Mouse (Mus musculus): ENCODE measurements around the gene Tmem108. TPM values are rescaled to one million over a fixed set of nuclear protein-coding genes. Genes with fewer than 3 reads are reported as not detected.

Gene Tmem108
- total RNA-seq, 4 experiments from 2014 or later = 30.3 to 35.6 (median 33.9) TPM

DNA sequence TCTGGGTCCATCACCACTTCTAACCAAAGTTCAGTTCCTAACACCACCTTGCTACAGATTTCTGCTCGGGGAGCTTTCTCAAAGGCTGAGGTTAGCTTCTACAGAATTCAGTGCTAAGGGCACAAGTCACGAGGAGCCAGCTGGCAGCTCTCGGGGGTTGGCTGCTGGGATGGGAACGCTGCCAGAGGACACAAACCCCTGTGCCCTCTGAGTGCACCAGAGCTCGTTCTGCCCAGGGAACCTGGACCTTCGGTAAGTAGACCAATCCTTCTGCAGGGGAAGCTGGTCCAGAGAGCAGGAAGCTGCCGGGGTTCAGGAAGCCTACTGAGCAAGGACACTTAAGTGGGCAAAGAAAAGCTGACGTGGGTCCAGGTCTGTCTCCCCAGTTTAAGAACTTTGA is 40.6 kb downstream of the Tmem108 start:
- DNase-seq (ENCODE audit: low spot score in 2 of 2) = no peak

- no peak for DNase-seq (ENCODE audit: low spot score in 2 of 2)
Measured at GRCm38 (mm10) chr9:103720021-103720420, 41.6 kb downstream of the Tmem108 start.

- DNase-seq (ENCODE audit: low spot score in 2 of 2) = no peak
Measured at GRCm38 (mm10) chr9:103716002-103716401, 45.6 kb downstream of the Tmem108 start.

DNA sequence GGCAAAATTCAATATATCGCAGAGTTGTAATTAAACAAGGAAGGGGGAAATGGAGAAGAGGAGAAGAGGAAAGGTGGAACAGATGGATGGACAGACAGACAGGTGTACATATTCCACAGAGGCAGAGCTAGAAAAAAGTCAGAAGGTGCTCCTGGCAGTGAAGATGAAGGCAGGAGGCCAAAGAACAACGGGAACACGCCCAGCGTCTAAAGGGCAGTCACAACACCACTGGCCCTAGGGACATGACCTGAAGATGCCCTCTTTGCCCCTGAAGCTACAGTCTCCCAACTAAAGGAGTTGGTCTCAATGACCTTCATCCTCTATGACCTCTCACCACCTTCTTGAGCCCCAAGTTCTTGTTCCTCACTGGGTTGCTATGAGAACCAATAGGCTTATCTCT is 46.3 kb downstream of the Tmem108 start:
- DNase-seq (ENCODE audit: low spot score in 2 of 2) = no peak

- no peak for DNase-seq (ENCODE audit: low spot score in 2 of 2)
Measured at GRCm38 (mm10) chr9:103713230-103713629, 48.4 kb downstream of the Tmem108 start.

DNA sequence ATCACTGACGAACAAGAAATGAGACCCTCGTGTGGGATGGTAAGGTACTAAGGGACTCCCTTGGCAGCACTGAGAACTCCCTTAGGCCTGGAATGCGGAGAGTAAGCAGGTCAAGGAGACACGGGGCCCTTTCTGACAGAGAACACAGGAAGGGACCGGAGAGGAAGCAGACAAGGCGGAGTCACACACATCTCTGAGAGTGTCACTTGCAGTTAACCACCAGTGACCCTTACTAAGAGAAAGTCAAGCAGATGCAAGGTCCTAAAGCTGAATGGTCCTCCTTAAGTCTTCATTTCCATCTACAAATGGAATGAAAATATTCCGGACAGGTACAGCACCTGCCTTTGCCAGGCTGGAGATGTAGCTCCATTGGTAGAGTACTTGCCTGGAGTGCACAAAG is 48.9 kb downstream of the Tmem108 start:
- no peak for DNase-seq (ENCODE audit: low spot score in 2 of 2)

DNA sequence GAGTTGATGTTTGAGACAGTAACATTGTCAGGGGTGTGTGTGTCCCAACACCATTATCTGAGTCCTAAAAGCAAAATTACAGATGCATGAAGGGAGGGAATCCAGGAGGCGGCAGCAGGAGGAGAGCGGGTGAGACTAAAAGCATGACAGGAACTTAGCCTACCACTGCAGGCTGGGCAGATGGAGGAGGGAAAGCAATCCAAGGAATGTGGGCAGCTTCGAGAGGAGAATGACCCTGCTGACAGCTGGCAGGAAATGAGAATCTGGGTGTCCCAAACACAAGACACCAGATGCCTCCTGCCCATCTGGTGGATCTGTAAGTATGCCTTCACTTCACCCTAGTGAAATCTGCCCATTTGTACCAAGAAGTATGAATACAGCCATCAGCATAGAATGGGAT is 51.9 kb downstream of the Tmem108 start:
- DNase-seq (ENCODE audit: low spot score in 2 of 2) = peak in 1 of 2 experiments; percentile 43

DNA sequence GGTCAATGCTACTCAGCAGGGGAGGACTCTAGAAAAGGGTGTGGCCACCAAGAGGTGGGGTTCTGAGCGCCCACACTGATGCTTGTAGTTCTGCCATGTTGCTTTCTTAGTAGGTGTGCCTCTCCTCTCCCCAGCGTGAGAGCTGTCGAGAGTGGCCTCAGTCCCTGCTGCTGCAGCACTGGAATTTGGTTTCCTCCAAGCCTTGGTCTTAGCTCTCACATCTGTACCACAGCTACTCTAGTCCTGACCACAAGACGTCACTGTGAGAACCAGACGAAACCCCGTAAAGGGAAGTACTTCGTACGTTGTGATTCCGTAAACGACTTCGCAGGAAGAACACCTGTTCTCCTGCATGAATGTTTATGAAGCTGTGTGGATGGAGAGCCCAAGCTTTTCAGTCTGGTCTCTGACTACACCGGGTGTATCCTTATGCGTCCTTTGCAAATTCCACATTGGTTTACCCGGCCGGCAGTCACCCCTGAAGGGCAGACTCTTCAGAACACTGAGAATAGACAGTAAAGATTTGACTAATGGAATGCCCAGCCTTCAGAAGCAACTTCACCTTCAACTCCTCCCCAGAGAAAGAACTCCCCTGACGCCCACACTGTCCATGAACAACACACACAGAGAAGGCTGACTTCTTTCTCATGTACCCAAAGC is 53.0 kb downstream of the Tmem108 start:
- DNase-seq (ENCODE audit: low spot score in 2 of 2) = no peak

GRCm38 (mm10) chr9:103707857-103708256 is 53.8 kb downstream of the Tmem108 start:
- no peak for DNase-seq (ENCODE audit: low spot score in 2 of 2)

GRCm38 (mm10) chr9:103707000-103707790 is 54.4 kb downstream of the Tmem108 start:
- DNase-seq (ENCODE audit: low spot score in 2 of 2) = no peak

DNA sequence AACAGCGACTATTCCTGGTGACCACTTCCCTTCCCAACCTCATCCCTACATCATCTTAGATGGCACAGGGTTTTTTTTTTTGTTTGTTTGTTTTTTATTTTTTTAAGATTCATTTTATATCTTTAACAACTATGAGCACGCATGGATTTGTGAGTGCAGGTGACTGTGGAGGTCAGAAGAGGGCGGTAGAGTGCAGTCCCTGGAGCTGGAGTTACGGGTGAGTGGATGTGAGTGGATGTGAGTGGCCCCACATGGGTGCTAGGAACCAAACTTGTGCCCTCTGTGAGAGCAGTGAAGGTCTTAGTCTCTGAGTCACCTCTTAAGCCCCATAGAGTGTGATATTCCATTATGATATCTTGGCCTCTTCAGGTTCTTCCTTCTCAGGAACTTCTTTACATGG is 55.9 kb downstream of the Tmem108 start:
- no peak for DNase-seq (ENCODE audit: low spot score in 2 of 2)

DNA sequence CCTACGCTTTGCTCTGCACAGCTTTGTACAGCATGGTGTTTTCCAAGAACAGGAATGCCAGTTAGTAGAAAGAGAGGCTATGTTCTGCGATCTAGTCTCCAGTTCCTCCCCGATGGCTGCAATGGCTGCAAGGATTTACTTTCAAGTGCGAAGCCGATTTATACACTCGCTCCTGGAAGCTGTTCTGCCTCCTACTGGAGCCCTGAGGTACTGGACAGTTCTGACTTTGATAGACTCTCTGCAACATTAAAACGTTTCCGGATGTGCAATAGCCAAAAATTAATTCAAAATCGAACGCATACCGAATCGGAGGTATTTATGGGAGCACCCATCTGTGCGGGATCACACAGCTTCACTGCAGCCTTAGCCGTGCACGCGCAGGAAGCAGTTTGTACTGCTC is 58.6 kb downstream of the Tmem108 start:
- no peak for DNase-seq (ENCODE audit: low spot score in 2 of 2)

- no peak for DNase-seq (ENCODE audit: low spot score in 2 of 2)
Measured at GRCm38 (mm10) chr9:103702452-103702851, 59.2 kb downstream of the Tmem108 start.

DNA sequence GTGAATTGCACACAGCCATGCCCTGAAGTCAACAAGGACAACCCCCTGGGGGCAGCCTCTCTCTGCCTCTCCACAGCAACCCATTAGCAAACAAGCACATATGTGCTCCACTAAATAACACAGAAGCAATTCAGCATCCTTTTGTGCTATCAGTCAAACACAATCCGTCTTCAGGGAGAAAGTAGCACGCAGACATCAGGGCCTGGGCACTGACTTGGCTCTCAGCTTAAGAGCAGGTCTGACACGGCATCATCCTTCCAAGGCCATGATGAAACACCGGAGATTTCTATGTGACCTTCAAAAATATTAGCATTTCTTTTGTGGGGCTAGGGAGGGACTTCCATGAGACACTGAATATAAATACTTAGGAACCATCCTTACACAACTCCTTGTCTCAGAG is 60.2 kb downstream of the Tmem108 start:
- DNase-seq (ENCODE audit: low spot score in 2 of 2) = no peak

DNA sequence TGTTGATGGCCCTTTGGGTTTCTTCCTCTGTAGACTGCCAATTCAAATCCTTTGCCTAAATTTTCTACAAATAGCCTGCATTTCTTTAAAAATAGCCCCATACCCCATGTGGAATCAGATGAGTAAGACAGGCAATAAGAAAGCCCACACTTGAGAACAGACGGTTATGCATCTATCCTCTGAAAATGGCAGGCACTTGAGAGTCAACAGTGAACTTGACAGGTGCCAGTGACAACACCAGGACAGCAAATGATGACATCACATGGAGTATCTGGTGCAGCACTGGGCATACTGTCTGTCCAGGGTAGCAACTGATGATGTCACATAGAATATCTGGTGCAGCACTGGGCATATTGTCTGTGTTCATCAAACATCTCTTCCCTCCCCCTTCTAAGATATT is 61.4 kb downstream of the Tmem108 start:
- peak in 1 of 2 experiments; percentile 26 for DNase-seq (ENCODE audit: low spot score in 2 of 2)

GRCm38 (mm10) chr9:103696967-103697366 is 64.7 kb downstream of the Tmem108 start:
- DNase-seq (ENCODE audit: low spot score in 2 of 2) = peak; percentile 50

GRCm38 (mm10) chr9:103693826-103694225 is 67.8 kb downstream of the Tmem108 start:
- no peak for DNase-seq (ENCODE audit: low spot score in 2 of 2)

DNA sequence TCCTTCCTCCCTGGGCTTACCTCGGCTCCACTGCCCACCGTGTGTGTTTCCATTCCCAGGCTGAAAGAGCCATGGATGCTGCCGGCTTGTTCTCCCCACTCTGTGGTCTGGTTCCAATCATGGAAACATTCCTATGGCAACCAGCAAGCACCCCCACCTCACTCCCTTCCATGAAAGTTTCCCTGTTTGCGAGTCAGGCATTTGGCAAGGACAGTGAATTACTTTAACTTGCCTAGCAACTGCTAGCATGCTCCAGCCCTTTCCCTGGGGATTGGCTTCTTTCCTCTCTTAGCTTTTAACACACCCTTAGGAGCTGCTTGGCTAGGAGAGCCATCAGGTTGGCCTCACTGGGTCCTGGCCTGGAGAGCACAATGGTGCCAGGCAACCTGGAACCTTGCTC is 68.9 kb downstream of the Tmem108 start:
- DNase-seq (ENCODE audit: low spot score in 2 of 2) = peak; percentile 57 to 60

- DNase-seq (ENCODE audit: low spot score in 2 of 2) = peak; percentile 24 to 45
Measured at GRCm38 (mm10) chr9:103691847-103692246, 69.8 kb downstream of the Tmem108 start.

DNA sequence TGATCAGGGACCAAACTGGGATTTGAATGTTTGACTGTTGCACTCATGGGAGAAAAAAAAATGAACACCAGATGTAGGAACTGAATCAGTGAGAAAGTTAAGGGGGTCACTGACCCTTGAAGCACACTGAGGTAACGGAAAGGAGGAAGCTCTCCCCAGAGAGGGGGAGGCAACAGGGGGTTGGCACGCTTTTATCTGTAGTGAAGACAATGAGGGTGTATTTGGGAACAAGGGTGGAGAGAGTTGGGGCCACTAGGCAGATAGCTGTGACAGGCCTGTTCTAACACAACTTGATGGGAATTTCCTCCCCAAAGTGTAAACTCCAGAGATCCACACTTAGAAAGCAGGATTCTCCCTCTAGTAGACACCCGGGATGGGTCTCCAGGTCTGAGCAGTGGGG is 71.2 kb downstream of the Tmem108 start:
- no peak for DNase-seq (ENCODE audit: low spot score in 2 of 2)

DNA sequence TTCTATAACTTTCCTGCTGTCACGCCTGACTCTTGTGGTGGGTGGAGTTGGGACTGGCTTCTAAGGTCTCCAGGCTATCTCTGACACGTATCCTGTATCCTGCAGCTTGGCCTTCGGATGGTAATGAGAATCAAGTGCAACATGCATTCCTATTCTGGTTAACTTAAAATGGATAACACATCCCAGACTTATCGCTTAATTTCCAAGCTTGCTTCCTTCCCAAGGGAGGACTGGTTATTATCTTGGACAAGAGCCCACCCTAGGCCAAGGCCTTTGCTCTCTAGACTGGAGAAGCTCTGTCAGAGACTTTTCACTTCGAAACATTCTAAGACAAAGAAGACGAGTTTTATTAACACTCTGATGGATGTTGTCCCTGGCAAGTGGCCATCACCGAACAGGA is 71.9 kb downstream of the Tmem108 start:
- no peak for DNase-seq (ENCODE audit: low spot score in 2 of 2)

DNA sequence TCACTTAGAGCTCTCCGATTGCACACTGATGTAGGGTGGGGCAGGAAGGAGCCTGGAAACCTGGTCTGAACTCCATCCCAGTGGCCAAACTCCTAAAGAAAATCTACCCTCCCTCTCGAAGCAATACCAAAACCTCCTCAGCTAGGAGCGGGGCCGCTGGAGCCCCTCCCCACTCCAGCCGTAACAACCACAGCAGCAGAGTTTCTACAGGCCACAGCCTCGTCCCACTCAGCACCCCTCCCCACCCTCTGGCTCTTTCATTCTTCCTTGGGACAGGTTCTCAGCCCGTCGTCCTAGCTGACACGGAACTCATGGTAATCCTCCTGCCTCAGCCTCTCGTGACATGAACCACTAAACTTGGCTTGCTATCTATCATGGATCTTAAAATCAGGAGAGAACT is 72.6 kb downstream of the Tmem108 start:
- DNase-seq (ENCODE audit: low spot score in 2 of 2) = no peak

DNA sequence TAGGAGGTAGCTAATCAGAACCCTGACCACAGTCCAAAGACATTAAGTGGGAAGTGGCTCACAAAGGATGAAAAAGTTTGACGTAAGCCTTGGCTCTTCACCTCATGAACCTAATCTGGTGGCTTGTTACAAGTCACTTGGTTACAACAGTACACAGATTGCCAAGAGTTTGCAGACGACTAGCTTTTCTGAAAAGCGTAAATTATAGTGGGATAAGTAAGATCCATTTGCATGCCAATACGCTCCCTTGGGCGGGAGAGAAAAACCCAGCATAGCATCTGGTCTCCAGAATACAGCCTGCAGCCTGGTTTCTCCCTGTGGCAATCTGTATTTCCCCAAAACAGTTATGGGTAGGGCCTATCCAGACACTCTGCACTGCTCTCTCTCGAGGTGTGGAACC is 74.5 kb downstream of the Tmem108 start:
- no peak for DNase-seq (ENCODE audit: low spot score in 2 of 2)
